Mouse (Mus musculus): ENCODE data around the gene Kdsr. TPM values are rescaled to one million over a fixed set of nuclear protein-coding genes. Genes with fewer than 3 reads are reported as not detected.
A peak's percentile ranks its signal among the peaks of the same experiment; 100 is the strongest.

Gene Kdsr
- polyA plus RNA-seq, 1 experiment = 9.9 TPM

DNA sequence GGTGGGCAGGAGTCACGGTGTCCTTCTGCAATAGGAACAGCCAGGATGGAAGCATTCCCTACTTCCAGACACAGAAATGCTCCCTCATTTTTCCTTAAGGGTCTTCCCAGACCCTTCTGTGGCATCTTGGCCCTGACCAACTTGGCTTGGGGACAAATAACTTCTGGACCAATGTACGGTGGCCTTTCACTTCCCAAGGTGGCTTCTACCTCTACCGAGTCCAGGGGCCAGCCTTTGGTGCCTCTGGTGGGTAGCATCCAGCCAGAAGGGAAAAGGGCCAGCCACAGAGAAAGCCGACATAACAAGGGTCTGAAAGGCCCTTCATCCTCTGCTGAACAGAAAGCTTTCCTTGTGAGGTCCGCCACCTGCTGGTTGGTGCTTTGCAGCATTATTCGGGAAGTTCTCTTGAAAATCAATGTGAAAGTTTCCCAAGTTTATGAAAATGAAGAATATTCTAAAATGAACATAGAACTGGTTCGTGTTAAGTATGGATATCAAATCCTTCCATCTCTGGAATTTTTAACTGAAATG is 42.4 kb downstream of the Kdsr start:
- TF ChIP-seq POLR2A (IDR thresholded peaks at IDR 0.05; ENCODE audit: insufficient read length, low read depth) (no peak), MAX (IDR thresholded peaks at IDR 0.05; ENCODE audit: low read depth) (no peak), REST (IDR thresholded peaks at IDR 0.05; ENCODE audit: insufficient read depth, insufficient read length) (no peak), USF1 (IDR thresholded peaks at IDR 0.05; ENCODE audit: low read depth) (no peak), TCF12 (IDR thresholded peaks at IDR 0.05; ENCODE audit: insufficient read depth, poor library complexity, severe bottlenecking) (no peak), MYOD1 (IDR thresholded peaks at IDR 0.05; ENCODE audit: control insufficient read depth in 1 of 3, insufficient read length in 2 of 3, low read depth in 2 of 3) (no peak), POLR2AphosphoS2 (IDR thresholded peaks at IDR 0.05; ENCODE audit: insufficient read length, low read depth) (no peak), MYOG (IDR thresholded peaks at IDR 0.05; ENCODE audit: control insufficient read depth in 1 of 3, insufficient read depth in 1 of 3, insufficient read length in 2 of 3, low read depth in 2 of 3) (no peak), SRF (IDR thresholded peaks at IDR 0.05; ENCODE audit: control insufficient read depth, insufficient read length, low read depth) (no peak), TCF3 (IDR thresholded peaks at IDR 0.05; ENCODE audit: insufficient read length, low read depth) (no peak), CEBPB (IDR thresholded peaks at IDR 0.05; ENCODE audit: insufficient read depth, poor library complexity, severe bottlenecking) (no peak), E2F4 (IDR thresholded peaks at IDR 0.05; ENCODE audit: insufficient read depth) (no peak)
- Histone ChIP-seq H3K79me2 (ENCODE audit: control insufficient read depth, insufficient read depth) (no peaks in the 10 kb centered on the region), H3K4me3 (no peak overlapping the region), H3K27me3 (ENCODE audit: control insufficient read depth, insufficient read depth, insufficient read length) (no peaks in the 10 kb centered on the region), H3K36me3 (ENCODE audit: control insufficient read depth, insufficient read depth) (no peaks in the 10 kb centered on the region), H3ac (ENCODE audit: control insufficient read depth, insufficient read length) (no peak overlapping the region), H3K4me2 (ENCODE audit: low read depth) (no peak overlapping the region)

DNA sequence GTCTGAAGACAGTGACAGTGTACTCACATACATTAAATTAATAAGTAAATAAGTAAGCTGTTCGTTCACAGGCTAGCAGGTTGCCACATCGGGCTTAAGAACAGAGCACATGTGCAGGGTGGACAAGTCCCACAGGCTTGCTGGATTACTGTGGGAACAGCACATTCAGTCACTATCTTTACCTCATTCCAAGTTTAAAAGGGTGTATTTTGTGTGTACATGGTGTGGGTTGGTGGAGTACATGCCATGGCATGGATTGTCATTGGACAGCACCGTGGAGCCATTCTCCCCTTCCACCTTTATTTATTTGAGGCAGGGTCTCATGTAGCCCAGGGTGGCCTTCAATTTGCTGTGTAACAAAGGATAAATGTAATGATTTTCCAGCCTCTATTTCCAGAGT is 43.4 kb downstream of the Kdsr start:
- Histone ChIP-seq H3K4me2 (ENCODE audit: low read depth) (no peak overlapping the region), H3K79me2 (ENCODE audit: control insufficient read depth, insufficient read depth) (no peaks in the 10 kb centered on the region), H3K4me3 (no peak overlapping the region), H3ac (ENCODE audit: control insufficient read depth, insufficient read length) (no peak overlapping the region), H3K36me3 (ENCODE audit: control insufficient read depth, insufficient read depth) (no peaks in the 10 kb centered on the region), H3K27me3 (ENCODE audit: control insufficient read depth, insufficient read depth, insufficient read length) (no peaks in the 10 kb centered on the region)
- no peak for TF ChIP-seq CEBPB (IDR thresholded peaks at IDR 0.05; ENCODE audit: insufficient read depth, poor library complexity, severe bottlenecking)

DNA sequence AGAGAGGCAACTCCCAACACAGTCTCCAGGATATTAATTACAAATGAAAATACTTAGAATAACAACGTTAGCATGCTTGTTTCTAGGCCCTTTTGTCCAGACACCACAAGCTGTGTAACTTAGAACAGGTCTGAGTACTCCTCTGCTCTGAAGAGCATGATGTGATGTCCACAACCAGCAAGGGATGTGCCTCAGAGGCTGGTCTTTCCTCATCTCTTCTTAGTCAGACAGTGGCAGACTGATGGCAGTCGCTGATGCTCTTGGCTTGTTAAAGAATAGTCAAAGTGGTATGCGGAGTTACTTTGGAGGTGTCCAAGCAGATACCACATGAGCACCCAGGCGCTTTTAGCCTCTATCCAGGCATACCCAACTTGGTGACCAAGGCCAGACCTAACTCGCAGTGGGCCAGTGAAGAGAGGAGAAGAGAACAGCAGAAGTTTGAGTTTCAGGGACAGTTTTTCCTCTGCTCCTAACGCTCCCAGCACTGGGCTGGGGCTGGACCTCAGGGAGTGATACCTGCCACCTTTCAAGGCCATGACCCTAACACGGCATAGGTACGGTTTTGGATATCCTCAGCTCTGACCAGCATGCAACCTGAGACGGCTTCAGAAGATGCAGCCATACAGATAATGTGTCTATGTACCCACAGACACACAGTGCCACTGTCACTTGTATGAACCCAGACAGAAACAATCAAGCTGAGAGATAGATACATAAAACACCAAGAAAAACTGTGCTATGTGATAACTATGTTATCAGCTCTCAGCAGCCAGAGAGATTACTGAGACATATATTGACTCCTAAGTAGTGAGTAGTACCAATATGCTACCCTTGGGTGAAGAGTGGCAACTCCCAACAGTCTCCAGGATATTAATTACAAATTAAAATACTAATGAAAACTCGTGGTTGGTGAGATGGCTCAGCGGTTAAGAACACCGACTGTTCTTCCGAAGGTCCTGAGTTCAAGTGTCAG is 44.1 kb downstream of the Kdsr start:
- Histone ChIP-seq H3K4me3 (peak overlapping the region; percentile 41), H3K4me2 (ENCODE audit: low read depth) (peak overlapping the region; percentile 80), H3K36me3 (ENCODE audit: control insufficient read depth, insufficient read depth) (no peaks in the 10 kb centered on the region), H3K27me3 (ENCODE audit: control insufficient read depth, insufficient read depth, insufficient read length) (no peaks in the 10 kb centered on the region), H3K79me2 (ENCODE audit: control insufficient read depth, insufficient read depth) (no peaks in the 10 kb centered on the region), H3ac (ENCODE audit: control insufficient read depth, insufficient read length) (peak overlapping the region; percentile 78)
- TF ChIP-seq TCF12 (IDR thresholded peaks at IDR 0.05; ENCODE audit: insufficient read depth, poor library complexity, severe bottlenecking) = no peak
- no peak for TF ChIP-seq POLR2A (IDR thresholded peaks at IDR 0.05; ENCODE audit: insufficient read length, low read depth)
- TF ChIP-seq E2F4 (IDR thresholded peaks at IDR 0.05; ENCODE audit: insufficient read depth) = no peak
- no peak for TF ChIP-seq REST (IDR thresholded peaks at IDR 0.05; ENCODE audit: insufficient read depth, insufficient read length)

DNA sequence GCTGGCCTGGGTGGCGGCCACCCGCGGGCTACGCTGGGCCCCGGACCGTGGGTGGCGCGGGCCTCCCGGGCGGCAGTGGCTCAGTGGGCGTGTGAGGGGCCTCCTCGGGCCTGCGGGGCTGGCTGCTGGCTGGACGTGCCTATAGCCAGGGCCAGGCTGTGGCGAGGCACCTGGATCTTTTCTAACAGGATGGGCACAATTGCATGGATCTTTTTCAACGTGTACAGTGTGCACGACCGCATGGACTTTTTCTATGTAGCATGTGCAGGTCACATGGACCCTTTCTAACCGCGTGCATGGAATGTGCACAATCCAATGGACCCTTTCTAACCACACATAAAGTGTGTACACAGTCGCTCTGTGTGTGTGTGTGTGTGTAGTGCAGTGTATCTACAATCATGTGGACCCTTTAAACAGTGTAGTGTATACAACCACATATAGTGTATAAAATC is 45.0 kb downstream of the Kdsr start:
- H3K36me3 ChIP-seq (ENCODE audit: control insufficient read depth, insufficient read depth) = no peaks in the 10 kb centered on the region
- peak overlapping the region; percentile 41 for H3K4me3 ChIP-seq
- no peaks in the 10 kb centered on the region for H3K79me2 ChIP-seq (ENCODE audit: control insufficient read depth, insufficient read depth)
- H3K4me2 ChIP-seq (ENCODE audit: low read depth) = peak overlapping the region; percentile 80
- H3K27me3 ChIP-seq (ENCODE audit: control insufficient read depth, insufficient read depth, insufficient read length) = no peaks in the 10 kb centered on the region
- no peak for TF ChIP-seq SRF (IDR thresholded peaks at IDR 0.05; ENCODE audit: control insufficient read depth, insufficient read length, low read depth)
- TF ChIP-seq USF1 (IDR thresholded peaks at IDR 0.05; ENCODE audit: low read depth) = peak; percentile 13
- TF ChIP-seq POLR2A (IDR thresholded peaks at IDR 0.05; ENCODE audit: insufficient read length, low read depth) = peak; percentile 18
- TF ChIP-seq CEBPB (IDR thresholded peaks at IDR 0.05; ENCODE audit: insufficient read depth, poor library complexity, severe bottlenecking) = no peak
- no peak for TF ChIP-seq REST (IDR thresholded peaks at IDR 0.05; ENCODE audit: insufficient read depth, insufficient read length)
- no peak for TF ChIP-seq TCF3 (IDR thresholded peaks at IDR 0.05; ENCODE audit: insufficient read length, low read depth)
- TF ChIP-seq E2F4 (IDR thresholded peaks at IDR 0.05; ENCODE audit: insufficient read depth) = no peak
- TF ChIP-seq MYOG (IDR thresholded peaks at IDR 0.05; ENCODE audit: control insufficient read depth in 1 of 3, insufficient read depth in 1 of 3, insufficient read length in 2 of 3, low read depth in 2 of 3) = no peak
- TF ChIP-seq POLR2AphosphoS2 (IDR thresholded peaks at IDR 0.05; ENCODE audit: insufficient read length, low read depth) = no peak
- TF ChIP-seq TCF12 (IDR thresholded peaks at IDR 0.05; ENCODE audit: insufficient read depth, poor library complexity, severe bottlenecking) = no peak
- TF ChIP-seq MAX (IDR thresholded peaks at IDR 0.05; ENCODE audit: low read depth) = no peak
- TF ChIP-seq MYOD1 (IDR thresholded peaks at IDR 0.05; ENCODE audit: control insufficient read depth in 1 of 3, insufficient read length in 2 of 3, low read depth in 2 of 3) = no peak
- peak overlapping the region; percentile 78 for H3ac ChIP-seq (ENCODE audit: control insufficient read depth, insufficient read length)
